ENCODE assay signal across 8 mouse cellular contexts in genomic region chr4:138495775-138496174, GRCm38 (mm10). TPM values are rescaled to one million over a fixed set of nuclear protein-coding genes. Genes with fewer than 3 reads are reported as not detected.
DNase-seq lines count a peak whose midpoint lies in the region; ATAC-seq and TF ChIP-seq lines count a peak whose summit lies in the region.

No protein-coding gene starts in this region.

- DNase-seq in adrenal gland, adult 2 months = peak; percentile 17
- no peak for DNase-seq in adrenal gland, adult 18-20 months (ENCODE audit: low spot score in 2 of 2)
- peak; percentile 38 for DNase-seq in brain, embryonic 14.5 days (ENCODE audit: low read depth)
- DNase-seq in thymus, postnatal 0 days (ENCODE audit: low spot score) = no peak
- no peak for DNase-seq in layer of hippocampus, adult 8-10 months (ENCODE audit: low spot score in 2 of 2)
- no peak for DNase-seq in spleen, postnatal 10 days (ENCODE audit: low spot score in 2 of 2)

- peak overlapping the region; percentile 49 for H3K4me2 ChIP-seq in heart, embryonic 16.5 days (ENCODE audit: low read depth, low read length)
- peak overlapping the region; percentile 31 for H3K4me2 ChIP-seq in lung, embryonic 16.5 days (ENCODE audit: low read depth, low read length)

- H3K36me3 ChIP-seq in heart, embryonic 16.5 days (ENCODE audit: control insufficient read depth, insufficient read depth) = no peaks in the 10 kb centered on the region
- H3K36me3 ChIP-seq in lung, embryonic 16.5 days (ENCODE audit: control insufficient read depth, insufficient read depth, low read length) = no peaks in the 10 kb centered on the region

- TF ChIP-seq CTCF in brain, embryonic 14.5 days (IDR thresholded peaks at IDR 0.05; ENCODE audit: borderline replicate concordance, extremely low read depth, insufficient read depth, insufficient read length) = no peak

- H3K4me1 ChIP-seq in heart, embryonic 16.5 days (ENCODE audit: control insufficient read depth, insufficient read depth, low read length) = peaks cover 3% of the 10 kb centered on the region
- peaks cover 26% of the 10 kb centered on the region for H3K4me1 ChIP-seq in lung, embryonic 16.5 days (replicated peaks; ENCODE audit: control insufficient read depth, insufficient read depth, low read length)

- H3K4me3 ChIP-seq in heart, embryonic 16.5 days (ENCODE audit: low read length) = peak overlapping the region; percentile 3; the same call in 1 of the 2 replicates
- 0 out of 2 replicates have a peak overlapping the region, but pooled peaks have one; percentile 3 for H3K4me3 ChIP-seq in lung, embryonic 16.5 days (ENCODE audit: low read length)

- ATAC-seq in heart, embryonic 16.5 days (replicated peaks; ENCODE audit: extremely low read depth, insufficient read depth, low FRiP score) = no peak
- ATAC-seq in lung, embryonic 16.5 days (ENCODE audit: low read depth) = no peak

- no peak overlapping the region for H3K27ac ChIP-seq in heart, embryonic 16.5 days (ENCODE audit: low read length)
- no peak overlapping the region for H3K27ac ChIP-seq in lung, embryonic 16.5 days (ENCODE audit: low read length)

- WGBS in heart, embryonic 16.5 days = 4% methylated on average over 13 of the region's 13 CpGs
- 3% methylated on average over 13 of the region's 13 CpGs for WGBS in lung, embryonic 16.5 days

- TF ChIP-seq POLR2A in brain, embryonic 14.5 days (IDR thresholded peaks at IDR 0.05; ENCODE audit: borderline replicate concordance, extremely low read depth, insufficient read depth, insufficient read length, poor library complexity, severe bottlenecking) = no peak

- H3K27me3 ChIP-seq in heart, embryonic 16.5 days (ENCODE audit: control insufficient read depth, insufficient read depth, low read length) = peaks cover 19% of the 10 kb centered on the region
- H3K27me3 ChIP-seq in lung, embryonic 16.5 days (ENCODE audit: control insufficient read depth, insufficient read depth, low read depth, low read length) = no peaks in the 10 kb centered on the region

- H3K9me3 ChIP-seq in heart, embryonic 16.5 days (replicated peaks; ENCODE audit: control insufficient read depth, low read length) = no peaks in the 10 kb centered on the region
- no peaks in the 10 kb centered on the region for H3K9me3 ChIP-seq in lung, embryonic 16.5 days (ENCODE audit: control insufficient read depth, low read length)

- H3K9ac ChIP-seq in heart, embryonic 16.5 days (ENCODE audit: low read length) = no peak overlapping the region
- no peak overlapping the region for H3K9ac ChIP-seq in lung, embryonic 16.5 days (ENCODE audit: low read length)

RNA-seq across cellular contexts. Expression of gene Camk2n1, which starts 41.7 kb away (rescaled TPM):
- 10 to 100 TPM; 24.4 to 26.4 TPM for total RNA-seq in adrenal gland, adult 2 months (2021)
- polyA plus RNA-seq in adrenal gland, adult 2 months (2012; rRNA removed) = 30.9 and 69.4 TPM in 2 replicates
- total RNA-seq in adrenal gland, adult 18-20 months (2021) = 10 to 100 TPM; 20.3 to 29.6 TPM
- 28.3 and 37.4 TPM in 2 replicates for polyA plus RNA-seq in brain, embryonic 14.5 days (2012; rRNA removed)
- 0.97 and 1.3 TPM in 2 replicates for polyA plus RNA-seq in heart, embryonic 16.5 days (2015; fragmentation: Nextera tagmentation; extraction: Ambion mirVana)
- polyA plus RNA-seq in lung, embryonic 16.5 days (2015; fragmentation: Nextera tagmentation; extraction: Ambion mirVana) = 2.5 and 2.9 TPM in 2 replicates
- polyA plus RNA-seq in thymus, postnatal 0 days (2015; fragmentation: Nextera tagmentation; extraction: Ambion mirVana) = 0.36 and 0.47 TPM in 2 replicates
- total RNA-seq in layer of hippocampus, adult 8-10 months (2022) = 100 to 1,000 TPM; 317 to 356 (median 337) TPM

Comparison
In these comparisons a context has a peak if more than half of its experiments do, and no peak if none do; other contexts are left out.
1. DNase-seq: peak in adrenal gland, adult 2 months (single experiment) and brain, embryonic 14.5 days (single experiment); none in adrenal gland, adult 18-20 months (0 of 2), thymus, postnatal 0 days (single experiment), layer of hippocampus, adult 8-10 months (0 of 2) and spleen, postnatal 10 days (0 of 2).